Mouse (Mus musculus): Measurements from ENCODE around the gene Tango2. TPM values are rescaled to one million over a fixed set of nuclear protein-coding genes. Genes with fewer than 3 reads are reported as not detected.
"Not testable (repeated sequence)": the region's sequence is repeated elsewhere in the genome, so short reads cannot be mapped to it uniquely, and the experiment has no call there.

Gene Tango2
- total RNA-seq, 2 experiments from 2014 or later, result 18.7 to 18.8 TPM

DNA sequence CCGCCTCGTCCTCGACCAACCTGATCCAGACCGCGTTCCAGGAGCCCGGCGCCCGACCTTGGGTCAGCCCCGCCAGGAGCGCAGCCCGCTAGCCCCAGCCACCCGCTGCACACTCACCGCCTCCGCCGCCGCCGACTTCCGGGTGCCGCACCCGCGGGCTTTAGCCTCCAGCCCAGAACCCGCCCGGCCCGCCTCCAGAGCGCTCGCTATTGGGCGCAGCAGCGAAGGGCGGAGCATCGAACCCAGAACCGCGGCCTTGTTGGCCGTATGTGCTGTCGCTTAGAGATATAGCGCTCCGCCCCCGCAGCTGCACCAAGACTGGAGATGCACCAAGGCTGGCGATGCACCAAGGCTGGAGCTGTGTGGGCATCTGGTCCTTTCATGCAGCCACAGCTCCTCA is 4.1 kb downstream of the Tango2 start:
- DNase-seq (ENCODE audit: low spot score in 2 of 2), result peak; percentile 94 to 98

- DNase-seq (ENCODE audit: low spot score in 2 of 2), result no peak
Observed at GRCm38 (mm10) chr16:18342650-18343570, 5.0 kb downstream of the Tango2 start.

- no peak for DNase-seq (ENCODE audit: low spot score in 2 of 2)
Observed at GRCm38 (mm10) chr16:18342076-18342475, 5.8 kb downstream of the Tango2 start.

DNA sequence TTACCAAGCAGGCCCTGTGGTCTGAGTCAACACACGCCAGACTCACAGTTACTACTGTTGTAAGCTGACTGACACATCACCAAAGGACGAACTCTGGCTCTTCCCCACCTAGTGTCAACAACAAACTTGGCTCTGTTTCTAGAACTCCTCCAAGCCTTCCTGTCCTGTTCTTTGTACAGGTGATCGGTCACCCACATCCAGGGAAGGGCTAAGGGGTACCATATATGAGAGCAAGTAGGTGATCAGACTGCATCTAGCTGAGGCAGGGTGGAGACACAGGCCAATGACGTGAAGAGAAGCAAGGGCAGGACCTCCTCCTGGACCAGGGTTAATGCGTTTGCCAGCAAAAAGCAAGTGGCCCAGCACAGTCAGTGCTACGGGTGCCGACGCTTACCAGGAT is 6.3 kb downstream of the Tango2 start:
- no peak for DNase-seq (ENCODE audit: low spot score in 2 of 2)

DNA sequence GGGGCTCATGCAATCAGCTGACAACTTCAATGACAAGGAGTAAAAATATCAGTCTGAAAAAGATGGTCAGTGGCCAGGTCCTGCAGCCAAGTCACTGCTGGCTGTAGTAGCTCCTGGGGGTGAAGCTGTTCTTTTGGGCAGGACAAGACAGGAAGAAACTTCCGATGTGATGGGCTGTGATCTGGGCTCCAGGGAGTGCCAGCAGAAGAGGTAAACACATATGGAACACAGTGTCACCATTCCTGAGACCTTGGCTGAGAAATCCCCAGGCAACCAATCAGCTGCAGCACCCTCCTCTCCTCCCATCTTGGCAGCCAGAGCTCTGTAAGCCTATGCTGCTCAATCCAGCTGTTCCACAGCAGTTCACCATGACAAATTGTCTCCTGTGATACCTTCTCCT is 8.0 kb downstream of the Tango2 start:
- no peak for DNase-seq (ENCODE audit: low spot score in 2 of 2)

GRCm38 (mm10) chr16:18337261-18337660 is 10.6 kb downstream of the Tango2 start:
- DNase-seq (ENCODE audit: low spot score in 2 of 2), result no peak

GRCm38 (mm10) chr16:18335981-18336380 is 11.9 kb downstream of the Tango2 start:
- DNase-seq (ENCODE audit: low spot score in 2 of 2), result no peak

GRCm38 (mm10) chr16:18333976-18334375 is 13.9 kb downstream of the Tango2 start:
- no peak for DNase-seq (ENCODE audit: low spot score in 2 of 2)

DNA sequence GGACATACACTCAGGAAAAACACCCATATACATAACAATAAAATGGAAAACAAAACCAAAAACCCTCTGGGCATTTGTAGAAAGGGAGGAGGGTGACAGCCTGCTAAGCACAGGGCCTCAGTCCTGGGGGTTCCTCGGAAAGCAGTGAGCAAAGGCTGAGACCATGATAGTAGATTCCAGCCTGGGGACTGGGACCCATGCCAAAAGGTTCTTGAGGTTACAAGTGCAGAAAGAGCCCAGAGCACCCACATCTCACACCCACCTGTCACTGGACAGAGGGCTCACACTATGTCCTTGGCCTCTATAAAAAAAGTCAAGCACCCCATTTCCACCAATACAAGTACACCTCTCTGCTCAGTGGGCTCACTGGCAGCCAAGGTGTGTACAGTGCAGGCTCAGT is 19.4 kb downstream of the Tango2 start:
- DNase-seq (ENCODE audit: low spot score in 2 of 2), result no peak

- no peak for DNase-seq (ENCODE audit: low spot score in 2 of 2)
Observed at GRCm38 (mm10) chr16:18327936-18328335, 20.0 kb downstream of the Tango2 start.

DNA sequence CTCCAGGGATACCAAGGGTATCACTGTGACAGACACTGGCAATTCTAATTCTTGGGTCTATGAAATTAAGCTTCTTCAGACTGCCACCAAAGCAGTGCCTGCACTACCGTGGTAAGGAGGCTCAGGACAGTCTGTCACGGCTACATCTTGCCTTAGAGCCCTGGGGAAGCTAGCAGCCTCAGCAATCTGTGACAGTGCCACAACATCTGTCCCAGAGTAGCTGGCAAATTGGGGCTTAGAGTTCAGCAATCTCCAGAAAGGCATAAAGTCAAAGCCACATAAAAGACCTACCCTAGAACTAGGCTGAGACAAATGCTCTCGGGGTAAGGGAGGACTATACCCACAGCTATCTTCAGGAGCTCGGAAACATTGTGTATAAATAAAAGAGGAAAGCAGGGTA is 22.2 kb downstream of the Tango2 start:
- no peak for DNase-seq (ENCODE audit: low spot score in 2 of 2)

DNA sequence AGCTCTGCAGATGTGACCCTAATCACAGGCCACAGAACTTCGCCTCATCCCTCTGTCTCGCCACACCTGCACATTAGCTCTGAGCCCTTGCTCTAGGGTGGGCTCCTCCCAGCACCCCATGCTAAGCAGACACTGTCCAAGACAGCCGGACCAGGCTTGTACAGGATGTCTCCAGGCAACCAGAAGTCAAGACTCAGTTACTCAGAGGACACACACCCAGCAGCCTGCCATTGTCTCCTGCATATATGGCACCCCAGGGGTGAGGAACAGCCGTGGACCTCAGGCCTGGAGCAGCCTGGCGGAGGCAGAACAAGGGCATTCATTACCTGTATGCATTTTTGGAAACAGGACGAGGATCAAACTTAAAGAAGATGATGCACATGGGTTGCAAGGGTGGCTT is 23.9 kb downstream of the Tango2 start:
- DNase-seq (ENCODE audit: low spot score in 2 of 2), result no peak

DNA sequence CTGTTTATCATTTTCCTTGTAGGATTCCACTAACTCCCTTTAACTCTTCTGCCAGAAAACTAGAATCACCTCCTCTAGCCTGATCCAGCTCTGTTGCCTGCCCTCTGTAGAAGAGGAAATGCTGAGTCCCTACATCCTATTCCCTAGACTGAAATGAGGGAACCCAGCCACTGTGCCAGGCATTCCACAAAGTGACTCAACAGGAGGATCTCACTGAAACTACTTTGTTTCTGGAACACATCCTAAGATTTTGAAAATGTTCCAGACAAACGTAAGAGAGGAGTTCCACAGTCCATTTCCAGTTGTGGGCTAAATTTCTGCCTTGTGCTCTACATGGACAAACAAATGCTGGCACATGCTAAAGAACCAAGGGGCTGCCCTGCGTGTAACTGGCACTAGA is 24.4 kb downstream of the Tango2 start:
- DNase-seq (ENCODE audit: low spot score in 2 of 2), result no peak

DNA sequence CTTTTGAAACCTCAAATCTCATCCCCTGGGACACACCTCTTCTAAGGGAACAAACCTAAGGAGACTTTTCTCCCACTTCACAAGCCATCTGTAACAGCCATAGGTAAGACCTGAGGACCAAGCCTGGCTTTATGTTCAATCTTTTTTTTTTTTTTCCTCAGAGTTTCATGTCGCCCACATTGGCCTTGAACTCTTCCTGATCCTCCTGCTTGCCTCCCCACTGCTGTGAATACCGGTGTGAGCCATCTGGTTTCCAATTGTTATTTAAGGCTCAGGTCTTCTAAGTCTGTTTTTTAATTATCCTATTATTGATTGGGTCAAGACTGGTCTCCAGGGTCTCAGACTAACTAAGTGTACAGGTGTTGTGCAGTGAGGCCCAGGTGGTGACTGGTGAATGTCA is 26.5 kb downstream of the Tango2 start:
- DNase-seq (ENCODE audit: low spot score in 2 of 2), result no peak

GRCm38 (mm10) chr16:18318992-18319391 is 28.9 kb downstream of the Tango2 start:
- DNase-seq (ENCODE audit: low spot score in 2 of 2), result no peak

DNA sequence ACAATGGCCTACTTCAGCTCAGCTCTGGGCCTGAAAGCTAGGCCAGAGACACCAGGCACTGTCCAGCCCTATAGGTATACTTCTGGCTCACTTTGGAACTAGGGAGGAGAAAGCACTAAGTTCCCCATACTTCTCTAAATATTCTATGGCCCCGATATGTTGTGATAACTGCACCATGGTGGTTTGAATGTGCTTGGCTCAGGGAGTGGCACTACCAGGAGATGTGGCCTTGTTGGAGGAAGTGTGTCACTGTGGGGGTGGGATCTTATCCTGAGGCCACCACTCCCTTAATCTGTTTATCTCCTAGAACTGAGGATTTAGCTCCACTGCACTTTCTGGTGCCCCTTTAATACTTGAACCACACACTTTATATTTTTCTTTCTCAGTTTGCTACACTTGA is 39.7 kb downstream of the Tango2 start:
- no peak for DNase-seq (ENCODE audit: low spot score in 2 of 2)

DNA sequence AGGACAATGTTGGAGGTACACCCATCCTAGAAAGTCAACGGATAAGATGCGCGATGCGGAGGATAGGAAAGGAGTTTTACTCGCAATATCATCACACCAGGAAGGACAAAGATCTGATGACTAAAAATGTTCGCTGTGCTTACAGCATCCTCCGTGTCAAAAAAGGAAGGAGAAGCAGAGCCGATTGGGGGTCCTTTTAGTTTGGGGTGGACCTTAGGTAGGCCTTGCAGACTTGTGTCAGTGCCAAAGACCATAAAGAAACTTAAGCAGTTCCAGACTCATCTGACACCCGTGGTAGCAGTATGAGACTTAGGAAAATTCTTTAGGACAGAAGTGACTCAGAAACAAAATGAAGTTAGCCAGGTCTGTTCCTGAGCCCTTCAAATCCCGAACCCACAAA is 58.3 kb downstream of the Tango2 start:
- DNase-seq (ENCODE audit: low spot score in 2 of 2), result not testable (repeated sequence)

DNA sequence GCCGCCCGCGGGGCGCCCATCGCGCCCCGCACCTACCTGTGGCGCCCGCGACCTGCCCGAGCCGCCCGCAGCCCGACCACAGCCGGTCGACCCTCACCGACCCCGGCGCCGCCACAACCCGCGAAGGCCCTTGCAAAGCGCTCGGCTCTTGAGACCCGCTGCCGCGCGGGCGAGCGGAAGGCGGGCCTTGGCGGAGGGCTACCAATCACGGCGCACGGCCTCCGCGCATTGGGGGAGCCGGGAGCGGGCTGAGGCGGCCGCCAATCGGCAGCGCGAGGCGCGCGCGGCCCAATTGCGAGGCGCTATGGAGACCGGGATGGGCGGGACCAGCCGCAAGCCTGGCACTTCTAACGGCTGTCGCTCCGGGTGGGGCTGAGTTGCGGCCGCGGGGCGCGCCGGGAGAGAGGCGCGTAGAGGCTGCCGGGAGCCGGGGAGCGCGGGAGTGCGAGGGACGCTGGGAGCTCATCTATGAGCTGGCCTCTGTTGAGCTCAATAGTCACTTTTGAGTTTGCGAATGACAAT is 58.8 kb downstream of the Tango2 start, which contains the start of gene Dgcr8:
Gene Dgcr8, minus strand, starts transcription at position 180 of the 522 bp plus-strand sequence.
- DNase-seq (ENCODE audit: low spot score in 2 of 2), result peak; percentile 98

DNA sequence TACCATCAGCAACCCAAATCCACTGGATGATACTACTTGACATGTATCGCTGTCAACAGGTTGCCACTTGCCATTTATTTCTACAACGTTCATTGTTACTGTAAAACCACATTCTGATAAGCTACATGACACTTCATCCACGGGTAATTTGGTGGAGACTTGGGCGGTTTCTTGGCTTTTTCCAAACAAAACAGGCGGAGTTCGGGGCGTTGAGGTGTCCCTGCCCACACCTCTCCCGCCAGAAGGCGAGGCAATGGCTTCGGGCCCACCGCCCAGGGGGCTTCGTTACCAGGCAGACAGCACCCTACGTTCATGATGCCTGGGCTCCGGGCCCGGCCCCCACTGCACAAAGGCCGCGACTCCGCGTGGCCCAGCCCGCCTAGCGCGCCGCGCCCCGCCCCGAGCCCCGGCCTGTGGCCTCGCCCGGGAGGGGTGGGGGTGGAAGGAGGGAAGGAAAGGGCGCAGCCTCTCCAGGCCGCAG is 59.3 kb downstream of the Tango2 start:
- peak; percentile 69 to 85 for DNase-seq (ENCODE audit: low spot score in 2 of 2)

- DNase-seq (ENCODE audit: low spot score in 2 of 2), result no peak
Observed at GRCm38 (mm10) chr16:18288166-18288565, 59.7 kb downstream of the Tango2 start.

- DNase-seq (ENCODE audit: low spot score in 2 of 2), result no peak
Observed at GRCm38 (mm10) chr16:18275166-18275565, 72.7 kb downstream of the Tango2 start.

GRCm38 (mm10) chr16:18268182-18268581 is 79.7 kb downstream of the Tango2 start:
- DNase-seq (ENCODE audit: low spot score in 2 of 2), result no peak

DNA sequence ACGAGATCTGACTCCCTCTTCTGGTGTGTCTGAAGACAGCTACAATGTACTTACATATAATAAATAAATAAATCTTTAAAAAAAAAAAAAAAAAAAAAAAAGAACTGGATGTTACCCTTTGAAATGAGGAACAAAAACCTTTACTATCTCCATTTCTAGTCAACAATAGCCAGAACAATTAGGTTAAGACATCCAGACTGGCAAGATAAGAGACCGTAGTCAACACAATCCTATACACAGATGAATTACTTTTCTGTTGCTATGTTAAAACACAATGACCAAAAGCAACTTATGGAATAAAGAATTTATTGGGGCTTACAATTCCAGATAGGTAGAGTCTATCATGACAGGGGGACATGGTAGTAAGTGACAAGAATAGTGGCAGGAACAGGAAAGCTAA is 82.9 kb downstream of the Tango2 start:
- DNase-seq (ENCODE audit: low spot score in 2 of 2), result no peak

Measured in gastrocnemius, postnatal 4 days (tissue).